Mouse (Mus musculus) embryonic fibroblast, embryonic 13.5 days (primary cell): ENCODE data around the gene 0610010K14Rik.

ENCODE experiments used
- CTCF ChIP-seq: IDR thresholded peaks from 2 replicates; pipeline ENCODE4 v1.5.1; 2011; ENCODE audit warnings: mild to moderate bottlenecking, control low read depth, low read length, moderate library complexity, borderline replicate concordance; ENCODE audit not compliant: insufficient read depth
- POLR2A ChIP-seq: IDR thresholded peaks from 2 replicates; pipeline ENCODE4 v1.6.1; 2011; ENCODE audit warnings: low read depth, mild to moderate bottlenecking, control low read depth, low read length, moderate library complexity

GRCm38 (mm10) chr11:70259035-70259434 is 21.3 kb upstream of the 0610010K14Rik start:
- no peak for TF ChIP-seq CTCF
- no peak for TF ChIP-seq POLR2A
